Mouse (Mus musculus): ENCODE data around the gene Rnf220.

The Rnf220 gene

DNA sequence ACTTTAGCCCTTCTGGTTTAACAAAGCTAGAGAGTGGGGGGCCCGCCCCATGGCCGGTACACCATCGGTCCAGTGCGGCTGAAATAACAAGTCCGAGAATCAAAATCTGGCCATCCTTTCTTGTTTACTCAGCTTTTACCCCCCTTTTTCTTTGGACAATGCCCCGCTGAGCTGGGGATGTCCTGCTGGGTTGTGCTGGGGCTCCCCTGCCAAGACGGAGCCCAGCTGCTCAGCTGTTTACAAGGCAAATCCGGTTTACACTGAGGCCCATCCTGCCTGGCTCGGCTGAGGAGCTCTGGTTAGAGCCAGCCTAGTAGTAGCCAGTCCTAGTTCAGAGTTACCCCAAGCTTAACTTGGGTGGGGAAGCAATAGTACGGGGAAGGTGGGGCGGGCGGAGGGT lies 154.1 kb downstream of the Rnf220 start:
- DNase-seq (ENCODE audit: low read depth, low spot score), result no peak

GRCm38 (mm10) chr4:117341282-117341681 lies 155.6 kb downstream of the Rnf220 start:
- no peak for DNase-seq (ENCODE audit: low read depth, low spot score)

- DNase-seq (ENCODE audit: low read depth, low spot score), result peak; percentile 1
Observed at GRCm38 (mm10) chr4:117339796-117340195, 157.1 kb downstream of the Rnf220 start.

- no peak for DNase-seq (ENCODE audit: low read depth, low spot score)
Observed at GRCm38 (mm10) chr4:117330836-117331475, 165.9 kb downstream of the Rnf220 start.

DNA sequence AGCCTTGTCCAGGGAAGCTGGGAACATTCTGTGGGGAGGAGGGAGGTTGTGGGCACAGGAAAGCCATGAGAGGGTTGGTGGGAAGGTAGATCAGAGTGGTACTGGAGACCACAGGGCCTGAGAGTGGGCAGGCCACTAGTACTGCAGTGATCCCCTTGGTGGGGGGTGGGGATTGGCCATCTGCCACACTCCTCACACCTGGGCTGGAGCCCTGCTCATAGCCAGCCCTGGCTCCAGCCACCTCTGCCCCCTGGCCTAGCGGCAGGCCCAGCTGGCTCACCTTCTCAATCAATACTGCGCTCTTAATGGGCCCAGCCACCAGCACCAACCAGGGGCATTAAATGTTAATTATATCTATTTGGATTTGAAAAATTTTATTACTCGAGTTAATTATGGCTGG lies 166.7 kb downstream of the Rnf220 start:
- no peak for DNase-seq (ENCODE audit: low read depth, low spot score)

DNA sequence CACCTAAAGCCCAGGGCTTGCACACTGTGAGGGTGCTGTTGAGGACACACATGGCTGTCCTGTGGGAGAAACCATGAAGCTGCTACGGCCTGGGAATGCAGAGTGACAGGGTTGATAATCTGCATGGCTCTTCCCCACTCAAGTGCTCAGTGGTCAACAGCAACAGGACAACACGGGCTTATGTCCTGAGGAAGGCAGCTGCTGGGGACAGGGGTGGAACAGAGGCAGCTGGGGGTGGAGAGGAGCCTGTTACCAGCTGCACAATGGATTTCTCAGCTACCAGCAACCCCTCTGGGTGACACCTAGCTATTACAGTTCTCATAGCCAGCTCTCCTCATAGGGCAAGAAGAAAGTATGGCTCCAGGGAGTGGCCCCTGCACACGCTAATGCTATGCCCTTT lies 169.9 kb downstream of the Rnf220 start:
- DNase-seq (ENCODE audit: low read depth, low spot score), result no peak

DNA sequence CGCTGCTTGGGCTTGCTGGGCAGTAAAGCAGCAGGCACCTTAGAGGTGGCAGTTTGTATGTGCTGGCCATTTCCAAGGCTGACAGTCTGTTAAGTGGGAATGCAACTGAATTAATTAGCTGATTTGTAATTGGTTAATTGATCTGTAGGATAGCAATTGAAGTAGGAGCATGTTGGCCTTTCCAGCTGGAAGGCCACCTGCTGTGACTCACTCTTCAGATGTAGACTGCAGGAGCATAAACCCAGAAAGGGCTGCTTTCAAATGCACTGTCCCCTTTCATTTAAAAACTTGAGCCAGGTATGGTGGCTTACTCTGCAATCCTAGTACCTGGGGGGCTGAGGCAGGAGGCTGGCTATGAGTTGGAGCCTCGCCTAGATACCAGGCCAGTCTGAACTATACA lies 171.8 kb downstream of the Rnf220 start:
- no peak for DNase-seq (ENCODE audit: low read depth, low spot score)

- DNase-seq (ENCODE audit: low read depth, low spot score), result no peak
Observed at GRCm38 (mm10) chr4:117323515-117324344, 173.1 kb downstream of the Rnf220 start.

GRCm38 (mm10) chr4:117321011-117321410 lies 175.8 kb downstream of the Rnf220 start:
- no peak for DNase-seq (ENCODE audit: low read depth, low spot score)

GRCm38 (mm10) chr4:117318508-117318907 lies 178.3 kb downstream of the Rnf220 start:
- DNase-seq (ENCODE audit: low read depth, low spot score), result no peak

DNA sequence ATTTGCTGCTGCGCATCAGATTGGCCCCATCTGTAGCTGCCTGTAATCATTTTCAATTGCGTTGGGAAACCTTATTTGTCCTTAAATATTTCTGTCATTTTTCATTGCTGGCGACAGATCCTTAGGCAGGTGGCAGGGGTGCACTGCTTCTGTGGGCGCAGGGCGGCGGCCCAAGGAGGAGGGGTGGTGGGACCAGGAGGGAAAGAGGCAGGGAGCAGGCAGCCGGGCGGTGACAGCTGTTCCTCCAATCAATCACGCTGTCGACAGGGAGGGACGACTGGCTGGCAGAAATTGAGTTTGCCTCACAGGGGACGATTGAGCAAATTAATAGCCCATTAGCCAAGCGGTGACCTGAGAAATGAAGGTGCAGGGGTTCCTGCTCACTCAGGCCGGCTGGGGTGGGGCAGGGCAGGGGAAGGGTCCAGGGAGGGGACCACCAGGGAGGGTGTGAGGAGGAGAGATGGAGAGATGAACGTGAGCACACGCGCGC lies 179.1 kb downstream of the Rnf220 start:
- DNase-seq (ENCODE audit: low read depth, low spot score), result no peak

DNA sequence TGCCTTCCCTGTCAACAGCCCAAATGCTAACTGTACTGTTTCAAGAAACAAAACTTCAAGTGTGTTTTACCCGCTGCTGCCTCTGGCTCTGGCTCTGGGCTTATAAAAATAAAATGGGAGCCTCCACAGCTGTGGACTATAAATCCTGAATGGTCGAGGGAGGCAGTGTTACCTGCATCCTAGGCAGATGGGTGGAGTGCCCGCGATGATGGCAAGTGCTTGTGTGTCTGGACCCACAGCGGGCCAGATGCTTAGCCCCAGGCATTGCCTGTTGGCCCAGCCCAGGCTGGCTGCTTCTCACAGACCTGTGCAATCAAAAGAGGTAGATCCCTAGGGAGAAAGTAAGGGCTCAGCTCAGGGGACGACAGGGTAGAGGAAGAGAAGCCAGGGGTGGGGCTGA lies 180.1 kb downstream of the Rnf220 start:
- no peak for DNase-seq (ENCODE audit: low read depth, low spot score)

DNA sequence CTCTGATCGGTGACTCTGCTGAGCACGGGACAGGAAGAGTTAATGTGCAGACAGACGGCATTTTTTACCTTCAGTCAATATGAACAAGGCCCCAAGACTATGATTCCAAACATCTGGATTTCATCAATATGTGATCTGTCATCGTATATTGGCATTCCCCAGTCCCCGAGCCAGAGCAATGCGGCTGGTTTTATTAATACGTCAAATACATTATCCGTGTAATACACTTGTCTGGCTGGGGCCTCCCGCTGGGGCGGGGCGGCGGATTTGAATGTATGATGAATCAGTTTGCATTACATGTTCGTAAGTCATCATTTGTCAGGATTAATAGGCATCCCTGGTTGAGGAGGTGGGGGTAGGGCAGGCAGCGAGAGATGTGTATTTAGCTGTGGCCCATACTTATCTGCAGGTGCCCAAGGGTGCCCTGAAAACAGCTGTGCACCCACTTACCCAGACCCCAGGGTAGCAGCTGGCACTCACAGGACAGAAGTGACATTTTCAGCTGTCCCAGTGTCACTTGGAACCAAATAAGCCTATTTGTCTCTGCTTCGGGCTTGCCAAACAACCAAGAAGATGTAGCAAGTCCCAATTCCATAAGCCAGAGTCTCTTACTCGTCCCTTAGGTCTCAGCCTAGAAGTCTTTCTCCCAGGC lies 181.9 kb downstream of the Rnf220 start:
- no peak for DNase-seq (ENCODE audit: low read depth, low spot score)

DNA sequence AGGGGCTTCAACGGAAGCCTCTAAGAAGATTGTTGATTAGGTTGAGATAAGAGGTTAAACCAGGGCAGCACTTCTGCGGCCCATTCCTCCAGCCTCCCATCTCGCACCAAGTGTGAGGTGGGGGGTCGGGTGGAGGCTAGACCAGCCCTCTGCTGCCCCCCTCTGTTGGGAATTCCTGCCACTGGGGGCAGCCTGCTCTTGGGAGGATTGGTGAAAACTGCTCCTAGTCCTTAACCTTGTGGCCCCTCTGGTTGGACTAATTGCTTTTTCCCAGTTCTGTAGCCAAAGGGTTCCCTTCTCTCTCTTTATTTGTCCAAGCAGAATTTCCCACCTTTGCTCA lies 183.8 kb downstream of the Rnf220 start:
- DNase-seq (ENCODE audit: low read depth, low spot score), result no peak

- DNase-seq (ENCODE audit: low read depth, low spot score), result peak; percentile 75
Observed at GRCm38 (mm10) chr4:117312416-117313084, 184.3 kb downstream of the Rnf220 start.

DNA sequence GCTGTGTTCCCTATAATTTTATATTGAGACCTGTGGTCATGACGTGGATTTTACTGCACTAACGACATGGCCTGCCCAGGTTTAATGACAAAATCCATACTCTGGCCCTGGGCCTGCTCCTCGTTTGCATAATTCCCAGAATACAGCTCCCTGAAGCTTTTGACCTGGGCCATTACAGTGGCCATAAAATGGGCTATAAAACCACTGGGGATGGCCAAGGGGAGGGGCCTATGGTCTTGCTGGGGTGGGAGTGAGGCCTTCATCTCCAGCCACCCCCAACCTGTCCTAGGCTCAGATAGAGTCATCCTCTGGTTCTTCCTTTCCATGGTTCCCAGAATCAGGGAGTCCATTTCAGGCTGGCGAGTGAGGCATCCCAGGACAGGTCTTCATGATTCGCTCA lies 185.0 kb downstream of the Rnf220 start:
- no peak for DNase-seq (ENCODE audit: low read depth, low spot score)

- DNase-seq (ENCODE audit: low read depth, low spot score), result no peak
Observed at GRCm38 (mm10) chr4:117309427-117309826, 187.4 kb downstream of the Rnf220 start.

GRCm38 (mm10) chr4:117307270-117307669 lies 189.6 kb downstream of the Rnf220 start:
- no peak for DNase-seq (ENCODE audit: low read depth, low spot score)

DNA sequence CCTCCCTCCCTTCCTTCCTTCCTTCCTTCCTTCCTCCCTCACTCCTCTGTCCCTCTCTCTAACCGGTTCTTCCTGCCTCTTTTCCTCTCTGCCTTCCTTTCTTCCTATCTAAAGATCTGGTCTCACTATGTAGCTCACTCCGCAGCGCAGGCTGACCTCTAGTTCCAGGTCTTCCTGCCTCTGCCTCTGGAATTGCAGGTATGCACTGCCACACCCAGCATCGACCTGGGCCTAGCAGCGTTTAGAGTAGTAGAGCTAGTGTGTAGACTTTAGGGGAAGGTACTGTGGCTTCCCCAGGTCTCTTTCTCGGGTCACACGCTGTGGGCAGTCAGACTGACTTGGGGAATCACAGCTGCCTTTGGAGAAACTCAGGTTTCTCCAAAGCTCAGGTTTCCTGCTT lies 191.4 kb downstream of the Rnf220 start:
- DNase-seq (ENCODE audit: low read depth, low spot score), result no peak

- DNase-seq (ENCODE audit: low read depth, low spot score), result no peak
Observed at GRCm38 (mm10) chr4:117304239-117305025, 192.4 kb downstream of the Rnf220 start.

DNA sequence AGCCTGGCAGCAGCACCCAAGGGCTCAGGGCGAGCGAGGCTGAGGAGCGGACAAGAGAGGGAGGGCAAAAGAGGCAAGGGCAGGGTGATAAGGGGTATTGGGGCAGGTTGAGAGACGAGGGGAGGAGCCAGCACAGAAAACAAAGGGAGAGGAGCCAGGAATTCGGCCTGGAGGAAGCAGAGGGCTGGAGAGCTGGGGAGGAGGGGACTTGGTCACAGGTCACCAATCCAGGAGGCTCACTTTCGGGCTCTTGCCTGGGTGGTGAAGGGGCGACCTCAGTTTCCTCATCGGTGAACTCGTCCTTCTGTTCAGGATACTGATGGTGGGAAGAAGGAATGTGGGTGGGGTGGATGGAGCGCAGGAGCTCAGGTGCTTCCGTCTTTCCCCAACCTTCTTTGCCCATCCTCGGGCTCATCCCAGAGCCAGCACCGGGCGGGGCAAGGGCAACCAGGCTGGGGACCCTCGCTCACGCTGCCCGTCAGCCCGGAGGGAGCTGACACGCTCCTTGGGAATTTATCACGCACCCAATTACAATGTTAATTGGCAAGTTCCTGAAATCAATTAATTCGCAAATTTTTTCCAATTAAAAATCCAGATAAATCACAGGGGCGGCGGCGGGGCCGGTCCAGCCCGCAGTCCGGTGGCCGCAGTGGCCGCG lies 193.1 kb downstream of the Rnf220 start:
- no peak for DNase-seq (ENCODE audit: low read depth, low spot score)
